Mouse (Mus musculus): Measurements from ENCODE around the gene Gstp1.

Gstp1 gene

GRCm38 (mm10) chr19:4000949-4001525, 36.7 kb downstream of the Gstp1 start:
- no peak for DNase-seq (ENCODE audit: low read depth, low spot score)

GRCm38 (mm10) chr19:4000119-4000900, 37.5 kb downstream of the Gstp1 start, which contains the start of the genes Nudt8 and Gm49405:
TSS of gene Nudt8 (plus strand) at chr19:4000580.
TSS of gene Gm49405 (plus strand) at chr19:4000626.
- peak; percentile 96 for DNase-seq (ENCODE audit: low read depth, low spot score)

- DNase-seq (ENCODE audit: low read depth, low spot score): no peak
These were observed 38.6 kb downstream of the Gstp1 start for GRCm38 (mm10) chr19:3999121-3999730.

- DNase-seq (ENCODE audit: low read depth, low spot score): no peak
These were observed 39.5 kb downstream of the Gstp1 start for GRCm38 (mm10) chr19:3998335-3998734.

GRCm38 (mm10) chr19:3997231-3997630, 40.6 kb downstream of the Gstp1 start:
- DNase-seq (ENCODE audit: low read depth, low spot score): no peak

GRCm38 (mm10) chr19:3996747-3997146, 41.0 kb downstream of the Gstp1 start:
- no peak for DNase-seq (ENCODE audit: low read depth, low spot score)

GRCm38 (mm10) chr19:3996106-3996505, 41.7 kb downstream of the Gstp1 start:
- no peak for DNase-seq (ENCODE audit: low read depth, low spot score)

GRCm38 (mm10) chr19:3995505-3995904, 42.3 kb downstream of the Gstp1 start:
- no peak for DNase-seq (ENCODE audit: low read depth, low spot score)

GRCm38 (mm10) chr19:3994932-3995331, 42.9 kb downstream of the Gstp1 start:
- no peak for DNase-seq (ENCODE audit: low read depth, low spot score)

- DNase-seq (ENCODE audit: low read depth, low spot score): no peak
These were observed 45.4 kb downstream of the Gstp1 start, which contains the start of gene Tbx10 for GRCm38 (mm10) chr19:3992416-3992815. TSS of gene Tbx10 (plus strand) at chr19:3992752.

GRCm38 (mm10) chr19:3991966-3992365, 45.8 kb downstream of the Gstp1 start:
- DNase-seq (ENCODE audit: low read depth, low spot score): no peak

GRCm38 (mm10) chr19:3991562-3991961, 46.2 kb downstream of the Gstp1 start:
- DNase-seq (ENCODE audit: low read depth, low spot score): no peak

GRCm38 (mm10) chr19:3990804-3991203, 47.0 kb downstream of the Gstp1 start:
- no peak for DNase-seq (ENCODE audit: low read depth, low spot score)

- no peak for DNase-seq (ENCODE audit: low read depth, low spot score)
These were observed 49.0 kb downstream of the Gstp1 start for GRCm38 (mm10) chr19:3988750-3989149.

- DNase-seq (ENCODE audit: low read depth, low spot score): no peak
These were observed 49.7 kb downstream of the Gstp1 start for GRCm38 (mm10) chr19:3988066-3988465.

GRCm38 (mm10) chr19:3986334-3986733, 51.5 kb downstream of the Gstp1 start, which contains the start of gene Acy3:
TSS of gene Acy3 (plus strand) at chr19:3986570.
- peak; percentile 31 for DNase-seq (ENCODE audit: low read depth, low spot score)

All from CD4-positive helper T cell, adult 2 months (primary cell).